Mouse (Mus musculus): ENCODE data around the gene Adipor2. TPM values are rescaled to one million over a fixed set of nuclear protein-coding genes. Genes with fewer than 3 reads are reported as not detected.
A peak's percentile ranks its signal among the peaks of the same experiment; 100 is the strongest.

Gene Adipor2
- total RNA-seq, 2 experiments from 2014 or later = 64.4 to 71.4 TPM

GRCm38 (mm10) chr6:119421001-119421400, 3.5 kb upstream of the Adipor2 start:
- ATAC-seq (replicated peaks; ENCODE audit: poor library complexity) = no peak

GRCm38 (mm10) chr6:119420357-119420756, 2.9 kb upstream of the Adipor2 start:
- ATAC-seq (replicated peaks; ENCODE audit: poor library complexity) = no peak

GRCm38 (mm10) chr6:119419412-119419811, 1.9 kb upstream of the Adipor2 start:
- no peak for ATAC-seq (replicated peaks; ENCODE audit: poor library complexity)

GRCm38 (mm10) chr6:119418392-119419251, 1.1 kb upstream of the Adipor2 start:
- ATAC-seq (replicated peaks; ENCODE audit: poor library complexity) = no peak

GRCm38 (mm10) chr6:119417821-119418220, 317 bp upstream of the Adipor2 start:
- ATAC-seq (replicated peaks; ENCODE audit: poor library complexity) = no peak

- ATAC-seq (replicated peaks; ENCODE audit: poor library complexity) = peak; percentile 38; the same call in 1 of the 2 replicates
Observed at GRCm38 (mm10) chr6:119416643-119417042, 861 bp downstream of the Adipor2 start.

GRCm38 (mm10) chr6:119414262-119415043, 3.1 kb downstream of the Adipor2 start:
- peak; percentile 15; the same call in 1 of the 2 replicates for ATAC-seq (replicated peaks; ENCODE audit: poor library complexity)

- ATAC-seq (replicated peaks; ENCODE audit: poor library complexity) = no peak
Observed at GRCm38 (mm10) chr6:119412588-119412987, 4.9 kb downstream of the Adipor2 start.

- no peak for ATAC-seq (replicated peaks; ENCODE audit: poor library complexity)
Observed at GRCm38 (mm10) chr6:119411511-119411910, 6.0 kb downstream of the Adipor2 start.

- ATAC-seq (replicated peaks; ENCODE audit: poor library complexity) = no peak
Observed at GRCm38 (mm10) chr6:119409766-119410165, 7.7 kb downstream of the Adipor2 start.

- ATAC-seq (replicated peaks; ENCODE audit: poor library complexity) = peak; percentile 91
Observed at GRCm38 (mm10) chr6:119408582-119408981, 8.9 kb downstream of the Adipor2 start.

GRCm38 (mm10) chr6:119407818-119408217, 9.7 kb downstream of the Adipor2 start:
- ATAC-seq (replicated peaks; ENCODE audit: poor library complexity) = peak; percentile 47

- no peak for ATAC-seq (replicated peaks; ENCODE audit: poor library complexity)
Observed at GRCm38 (mm10) chr6:119406528-119406927, 11.0 kb downstream of the Adipor2 start.

- ATAC-seq (replicated peaks; ENCODE audit: poor library complexity) = no peak
Observed at GRCm38 (mm10) chr6:119405310-119405709, 12.2 kb downstream of the Adipor2 start.

GRCm38 (mm10) chr6:119404854-119405253, 12.7 kb downstream of the Adipor2 start:
- no peak for ATAC-seq (replicated peaks; ENCODE audit: poor library complexity)

GRCm38 (mm10) chr6:119402976-119403375, 14.5 kb downstream of the Adipor2 start:
- peak; percentile 57 for ATAC-seq (replicated peaks; ENCODE audit: poor library complexity)

GRCm38 (mm10) chr6:119401545-119402304, 15.8 kb downstream of the Adipor2 start:
- 0 out of 2 replicates have a peak, but pooled peaks have one; percentile 23 for ATAC-seq (replicated peaks; ENCODE audit: poor library complexity)

- ATAC-seq (replicated peaks; ENCODE audit: poor library complexity) = no peak
Observed at GRCm38 (mm10) chr6:119400649-119401048, 16.9 kb downstream of the Adipor2 start.

GRCm38 (mm10) chr6:119399371-119399770, 18.1 kb downstream of the Adipor2 start:
- no peak for ATAC-seq (replicated peaks; ENCODE audit: poor library complexity)

- ATAC-seq (replicated peaks; ENCODE audit: poor library complexity) = peak; percentile 93
Observed at GRCm38 (mm10) chr6:119396309-119396634, 21.2 kb downstream of the Adipor2 start.
